Mouse (Mus musculus): Measurements from ENCODE around the gene Npy5r. TPM values are rescaled to one million over a fixed set of nuclear protein-coding genes. Genes with fewer than 3 reads are reported as not detected.

The Npy5r gene
- polyA plus RNA-seq (2015; fragmentation: Nextera tagmentation; extraction: Ambion mirVana): 0.61 and 0.76 TPM in 2 replicates

DNA sequence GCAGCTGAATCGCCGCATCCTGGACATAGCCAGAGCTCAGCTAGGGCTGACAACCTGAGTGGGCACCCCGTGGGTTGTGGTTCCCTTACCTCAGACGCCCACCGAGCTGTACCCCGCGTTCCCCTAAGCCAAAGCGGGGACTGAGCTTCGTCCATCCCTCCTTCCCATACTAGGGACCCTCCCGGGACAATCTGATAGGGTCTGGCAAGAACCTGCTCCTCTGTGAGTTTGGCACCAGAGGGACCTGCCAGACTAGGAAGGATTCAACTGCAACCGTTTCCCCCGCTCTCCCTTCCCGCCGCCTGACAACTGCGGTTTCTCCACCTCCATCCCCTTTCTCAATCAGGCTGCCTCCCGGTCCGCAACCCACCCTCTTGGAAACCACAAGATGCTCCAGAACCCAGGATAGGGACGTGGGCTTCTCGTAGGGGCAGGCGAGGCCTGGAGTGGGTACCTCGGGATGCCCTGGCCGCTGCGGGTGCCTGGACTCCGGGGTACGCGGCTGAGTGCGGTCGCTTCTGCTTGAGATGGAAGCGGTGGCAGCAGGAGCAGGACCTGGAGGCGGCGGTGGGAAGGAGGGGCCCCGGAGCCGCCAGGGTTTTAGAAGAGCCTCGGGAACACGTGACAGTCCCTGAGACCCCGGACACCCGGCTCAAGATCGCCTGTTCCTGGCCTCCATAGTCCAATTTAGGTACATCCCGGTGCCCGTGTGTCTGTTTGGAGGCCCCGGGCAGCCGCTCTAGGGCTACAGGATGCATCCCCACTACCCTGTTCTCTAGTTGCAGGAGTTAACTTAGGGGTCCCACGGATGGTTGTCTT is at the start of gene Npy5r:
Gene Npy5r, minus strand, starts transcription at position 618 of the 819 bp plus-strand sequence.
- Histone ChIP-seq H3K4me2 (ENCODE audit: low read length) (peak within 1 kb of the TSS; percentile 99), H3K27me3 (replicated peaks; ENCODE audit: control insufficient read depth, insufficient read depth, low read length) (0 out of 2 replicates have a peak, but pooled peaks cover 4% of the 10 kb centered on the region), H3K27ac (ENCODE audit: low read length) (no peak within 1 kb of the TSS), H3K4me1 (replicated peaks; ENCODE audit: control insufficient read depth, insufficient read depth, low read length) (peaks cover 7% of the 10 kb centered on the region), H3K36me3 (ENCODE audit: control insufficient read depth, insufficient read depth) (no peaks in the 10 kb centered on the region), H3K4me3 (replicated peaks; ENCODE audit: low read length) (peak within 1 kb of the TSS; percentile 71), H3K9me3 (ENCODE audit: control insufficient read depth, low read length) (no peaks in the 10 kb centered on the region), H3K9ac (replicated peaks; ENCODE audit: low read depth, low read length) (peak within 1 kb of the TSS; percentile 89)
- ATAC-seq: peak; percentile 85
- 1% methylated on average over 43 of the region's 43 CpGs for WGBS

- no peak overlapping the region for H3K27ac ChIP-seq (ENCODE audit: low read length)
- no peaks in the 10 kb centered on the region for H3K9me3 ChIP-seq (ENCODE audit: control insufficient read depth, low read length)
- ATAC-seq: no peak
- no peak overlapping the region for H3K4me2 ChIP-seq (ENCODE audit: low read length)
- H3K27me3 ChIP-seq (replicated peaks; ENCODE audit: control insufficient read depth, insufficient read depth, low read length): no peaks in the 10 kb centered on the region
- H3K36me3 ChIP-seq (ENCODE audit: control insufficient read depth, insufficient read depth): no peaks in the 10 kb centered on the region
- H3K4me3 ChIP-seq (replicated peaks; ENCODE audit: low read length): no peak overlapping the region
- no peaks in the 10 kb centered on the region for H3K4me1 ChIP-seq (replicated peaks; ENCODE audit: control insufficient read depth, insufficient read depth, low read length)
- no peak overlapping the region for H3K9ac ChIP-seq (replicated peaks; ENCODE audit: low read depth, low read length)
- 52% methylated on average over 5 of the region's 5 CpGs for WGBS
Measured at GRCm38 (mm10) chr8:66731957-66732356, 44.0 kb upstream of the Npy5r start.

DNA sequence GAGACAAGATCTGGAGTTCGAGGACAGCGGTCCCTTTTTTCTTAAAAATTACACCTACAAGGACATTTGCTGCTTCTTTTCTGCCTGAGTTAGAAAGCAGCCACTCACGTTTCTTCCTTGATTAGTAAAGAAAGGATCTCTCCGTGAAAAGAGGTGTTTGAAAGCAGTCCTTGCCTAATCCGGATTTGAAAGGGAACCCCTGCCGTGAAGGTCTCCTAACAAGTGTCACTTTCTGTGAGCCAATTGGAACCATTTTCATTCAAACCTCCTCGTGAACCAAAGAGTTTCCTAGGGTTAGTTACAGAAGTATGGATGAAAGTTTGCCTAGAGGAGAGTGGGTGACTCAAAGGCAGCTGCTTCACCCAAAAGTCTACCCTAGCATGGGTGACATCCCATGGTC is 41.5 kb upstream of the Npy5r start:
- no peak overlapping the region for H3K4me3 ChIP-seq (replicated peaks; ENCODE audit: low read length)
- ATAC-seq: no peak
- no peaks in the 10 kb centered on the region for H3K27me3 ChIP-seq (replicated peaks; ENCODE audit: control insufficient read depth, insufficient read depth, low read length)
- H3K9me3 ChIP-seq (ENCODE audit: control insufficient read depth, low read length): no peaks in the 10 kb centered on the region
- no peaks in the 10 kb centered on the region for H3K36me3 ChIP-seq (ENCODE audit: control insufficient read depth, insufficient read depth)
- no peaks in the 10 kb centered on the region for H3K4me1 ChIP-seq (replicated peaks; ENCODE audit: control insufficient read depth, insufficient read depth, low read length)
- no peak overlapping the region for H3K27ac ChIP-seq (ENCODE audit: low read length)
- 4% methylated on average over 7 of the region's 7 CpGs for WGBS
- H3K9ac ChIP-seq (replicated peaks; ENCODE audit: low read depth, low read length): no peak overlapping the region
- H3K4me2 ChIP-seq (ENCODE audit: low read length): no peak overlapping the region

DNA sequence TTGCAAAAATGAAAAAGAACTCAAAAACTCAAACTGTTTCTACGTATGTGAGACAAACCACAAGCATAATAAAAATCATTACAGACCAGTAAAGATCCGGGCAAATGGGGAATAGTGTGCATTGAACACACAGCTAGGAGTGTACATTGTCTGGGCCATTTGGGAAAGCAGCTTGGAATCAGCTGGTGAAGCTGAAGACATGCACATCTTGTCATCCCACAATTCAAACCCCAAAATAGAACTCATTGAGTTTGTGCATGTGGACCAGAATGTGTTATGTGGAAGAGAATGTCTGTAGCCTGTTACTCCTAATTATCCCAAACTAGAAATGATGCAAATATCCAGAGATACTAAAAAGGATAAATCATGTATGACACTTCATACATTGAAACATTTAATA is 34.9 kb upstream of the Npy5r start:
- H3K27me3 ChIP-seq (replicated peaks; ENCODE audit: control insufficient read depth, insufficient read depth, low read length): no peaks in the 10 kb centered on the region
- no peak overlapping the region for H3K9ac ChIP-seq (replicated peaks; ENCODE audit: low read depth, low read length)
- peak; percentile 63; the same call in 1 of the 2 replicates for ATAC-seq
- H3K4me3 ChIP-seq (replicated peaks; ENCODE audit: low read length): no peak overlapping the region
- no peaks in the 10 kb centered on the region for H3K9me3 ChIP-seq (ENCODE audit: control insufficient read depth, low read length)
- no peak overlapping the region for H3K4me2 ChIP-seq (ENCODE audit: low read length)
- H3K36me3 ChIP-seq (ENCODE audit: control insufficient read depth, insufficient read depth): no peaks in the 10 kb centered on the region
- no peak overlapping the region for H3K27ac ChIP-seq (ENCODE audit: low read length)
- WGBS: 77% methylated on average over 2 of the region's 2 CpGs
- no peaks in the 10 kb centered on the region for H3K4me1 ChIP-seq (replicated peaks; ENCODE audit: control insufficient read depth, insufficient read depth, low read length)

GRCm38 (mm10) chr8:66714324-66714975 is 26.5 kb upstream of the Npy5r start:
- H3K27me3 ChIP-seq (replicated peaks; ENCODE audit: control insufficient read depth, insufficient read depth, low read length): no peaks in the 10 kb centered on the region

DNA sequence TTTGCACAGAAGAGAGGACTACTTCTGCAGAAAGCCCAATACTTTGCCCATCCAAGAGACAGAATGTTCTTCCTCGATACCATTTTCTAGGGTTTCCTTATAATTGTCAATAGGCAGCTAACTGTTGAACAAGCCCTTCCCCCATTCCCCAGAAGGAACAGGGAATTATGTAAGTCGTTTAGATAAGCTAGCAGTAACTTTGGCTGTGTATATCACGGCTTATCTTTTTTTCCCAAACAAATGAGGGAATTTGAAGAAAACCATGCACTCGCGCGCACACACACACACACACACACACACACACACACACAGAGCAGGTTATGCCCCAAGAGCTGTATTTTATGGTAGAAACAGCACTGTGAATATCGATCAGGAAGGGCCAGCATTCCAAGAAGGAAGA is 10.9 kb upstream of the Npy5r start:
- ATAC-seq: no peak
- Histone ChIP-seq H3K9me3 (ENCODE audit: control insufficient read depth, low read length) (no peaks in the 10 kb centered on the region), H3K4me1 (replicated peaks; ENCODE audit: control insufficient read depth, insufficient read depth, low read length) (peaks cover 8% of the 10 kb centered on the region)

More at GRCm38 (mm10) chr8:66714324-66714975, 26.5 kb upstream of the Npy5r start:
- 87% methylated on average over 7 of the region's 7 CpGs for WGBS
- Histone ChIP-seq H3K4me2 (ENCODE audit: low read length) (no peak overlapping the region), H3K9me3 (ENCODE audit: control insufficient read depth, low read length) (no peaks in the 10 kb centered on the region), H3K9ac (replicated peaks; ENCODE audit: low read depth, low read length) (no peak overlapping the region), H3K27ac (ENCODE audit: low read length) (no peak overlapping the region), H3K4me3 (replicated peaks; ENCODE audit: low read length) (no peak overlapping the region), H3K36me3 (ENCODE audit: control insufficient read depth, insufficient read depth) (no peaks in the 10 kb centered on the region), H3K4me1 (replicated peaks; ENCODE audit: control insufficient read depth, insufficient read depth, low read length) (no peaks in the 10 kb centered on the region)
- no peak for ATAC-seq

DNA sequence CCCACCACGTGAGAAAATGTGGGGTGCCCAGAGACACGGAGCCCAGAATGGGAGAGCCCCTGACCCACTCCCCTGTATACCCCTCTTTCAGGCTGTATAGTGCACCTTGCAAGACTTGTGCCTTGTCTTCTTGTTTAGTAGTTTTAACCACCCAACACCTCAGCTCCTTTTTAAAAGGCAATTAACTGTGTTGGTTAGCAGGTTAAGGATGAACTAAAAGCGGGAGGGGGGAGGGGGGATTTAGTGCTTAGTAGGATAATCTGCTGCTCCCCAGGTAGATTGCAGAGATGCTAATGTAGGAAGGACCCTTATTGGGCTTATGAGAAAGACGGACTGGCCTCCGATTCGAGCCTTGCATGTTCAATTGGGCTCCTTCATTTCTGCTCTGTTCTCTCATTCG is 10.1 kb upstream of the Npy5r start:
- no peak for ATAC-seq
- no peaks in the 10 kb centered on the region for H3K36me3 ChIP-seq (ENCODE audit: control insufficient read depth, insufficient read depth)
- no peaks in the 10 kb centered on the region for H3K9me3 ChIP-seq (ENCODE audit: control insufficient read depth, low read length)
- H3K4me3 ChIP-seq (replicated peaks; ENCODE audit: low read length): peak overlapping the region; percentile 49
- no peak overlapping the region for H3K27ac ChIP-seq (ENCODE audit: low read length)
- H3K4me2 ChIP-seq (ENCODE audit: low read length): peak overlapping the region; percentile 60
- H3K4me1 ChIP-seq (replicated peaks; ENCODE audit: control insufficient read depth, insufficient read depth, low read length): peaks cover 8% of the 10 kb centered on the region
- H3K27me3 ChIP-seq (replicated peaks; ENCODE audit: control insufficient read depth, insufficient read depth, low read length): peaks cover 8% of the 10 kb centered on the region
- WGBS: 2% methylated on average over 7 of the region's 7 CpGs
- H3K9ac ChIP-seq (replicated peaks; ENCODE audit: low read depth, low read length): 0 out of 2 replicates have a peak overlapping the region, but pooled peaks have one; percentile 35

More for the DNA sequence above, 10.9 kb upstream of the Npy5r start:
- 68% methylated on average over 7 of the region's 7 CpGs for WGBS
- Histone ChIP-seq H3K9ac (replicated peaks; ENCODE audit: low read depth, low read length) (no peak overlapping the region), H3K4me2 (ENCODE audit: low read length) (peak overlapping the region; percentile 60), H3K27ac (ENCODE audit: low read length) (no peak overlapping the region), H3K36me3 (ENCODE audit: control insufficient read depth, insufficient read depth) (no peaks in the 10 kb centered on the region), H3K4me3 (replicated peaks; ENCODE audit: low read length) (peak overlapping the region; percentile 49), H3K27me3 (replicated peaks; ENCODE audit: control insufficient read depth, insufficient read depth, low read length) (peaks cover 8% of the 10 kb centered on the region)

- no peak within 1 kb of the TSS for H3K27ac ChIP-seq (ENCODE audit: low read length)
Measured at GRCm38 (mm10) chr8:66696970-66697843, 9.3 kb upstream of the Npy5r start, which contains the start of gene Npy1r. Npy1r (plus strand) TSS chr8:66697192.

More at GRCm38 (mm10) chr8:66696970-66697843, 9.3 kb upstream of the Npy5r start, which contains the start of gene Npy1r:
- H3K4me3 ChIP-seq (replicated peaks; ENCODE audit: low read length): peak within 1 kb of the TSS; percentile 49
- peak within 1 kb of the TSS; percentile 60 for H3K4me2 ChIP-seq (ENCODE audit: low read length)
- peaks cover 8% of the 10 kb centered on the region for H3K27me3 ChIP-seq (replicated peaks; ENCODE audit: control insufficient read depth, insufficient read depth, low read length)
- H3K36me3 ChIP-seq (ENCODE audit: control insufficient read depth, insufficient read depth): no peaks in the 10 kb centered on the region
- H3K9ac ChIP-seq (replicated peaks; ENCODE audit: low read depth, low read length): peak within 1 kb of the TSS; percentile 38
- peaks cover 8% of the 10 kb centered on the region for H3K4me1 ChIP-seq (replicated peaks; ENCODE audit: control insufficient read depth, insufficient read depth, low read length)
- peak; percentile 85 for ATAC-seq
- WGBS: under 1% methylated on average over 30 of the region's 30 CpGs
- H3K9me3 ChIP-seq (ENCODE audit: control insufficient read depth, low read length): no peaks in the 10 kb centered on the region

Measured in forebrain, embryonic 16.5 days (tissue).